Mouse (Mus musculus) erythroblast, embryonic 14.5 days (primary cell): ENCODE results near the gene Cpxm2.

ENCODE experiments used
- GATA1 ChIP-seq: IDR thresholded peaks from 2 replicates; pipeline ENCODE4 v1.6.1; 2012; ENCODE audit warnings: low read length, inconsistent platforms, mixed read lengths
- TAL1 ChIP-seq: IDR thresholded peaks from 3 replicates; pipeline ENCODE4 v1.6.1; 2012; ENCODE audit warnings: low read length, inconsistent platforms, mixed read lengths

DNA sequence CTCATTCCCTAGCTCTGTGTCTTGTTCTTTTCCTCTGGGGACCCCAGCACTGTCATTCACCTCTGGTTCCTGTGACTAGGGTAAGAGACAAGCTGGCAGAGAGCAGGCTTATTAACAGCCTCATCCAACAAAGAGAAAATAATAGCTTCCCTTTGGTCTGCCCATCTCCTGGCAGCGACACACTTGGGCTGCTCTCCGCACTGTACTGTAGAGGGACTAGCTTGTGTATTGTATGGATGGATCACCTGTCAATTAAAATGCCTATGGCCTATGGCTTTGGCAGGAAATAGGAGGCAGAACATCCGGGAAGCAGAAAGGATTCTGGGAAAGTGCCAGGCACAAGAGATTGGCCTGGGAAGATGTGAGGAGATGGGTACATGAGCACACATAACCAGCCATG lies 7.7 kb upstream of the Cpxm2 start:
- TF ChIP-seq TAL1 (no peak), GATA1 (no peak)
